Mouse (Mus musculus) thymus, postnatal 10 days (tissue): ENCODE data around the gene Rtf2.
A peak's percentile ranks its signal among the peaks of the same experiment; 100 is the strongest.

Experiments
- DNase-seq, 2 experiments: peaks; one replicate each; pipeline ENCODE4 v3.0.0; 2021; ENCODE audit warnings: low spot score in 2 of 2

Rtf2 gene

DNA sequence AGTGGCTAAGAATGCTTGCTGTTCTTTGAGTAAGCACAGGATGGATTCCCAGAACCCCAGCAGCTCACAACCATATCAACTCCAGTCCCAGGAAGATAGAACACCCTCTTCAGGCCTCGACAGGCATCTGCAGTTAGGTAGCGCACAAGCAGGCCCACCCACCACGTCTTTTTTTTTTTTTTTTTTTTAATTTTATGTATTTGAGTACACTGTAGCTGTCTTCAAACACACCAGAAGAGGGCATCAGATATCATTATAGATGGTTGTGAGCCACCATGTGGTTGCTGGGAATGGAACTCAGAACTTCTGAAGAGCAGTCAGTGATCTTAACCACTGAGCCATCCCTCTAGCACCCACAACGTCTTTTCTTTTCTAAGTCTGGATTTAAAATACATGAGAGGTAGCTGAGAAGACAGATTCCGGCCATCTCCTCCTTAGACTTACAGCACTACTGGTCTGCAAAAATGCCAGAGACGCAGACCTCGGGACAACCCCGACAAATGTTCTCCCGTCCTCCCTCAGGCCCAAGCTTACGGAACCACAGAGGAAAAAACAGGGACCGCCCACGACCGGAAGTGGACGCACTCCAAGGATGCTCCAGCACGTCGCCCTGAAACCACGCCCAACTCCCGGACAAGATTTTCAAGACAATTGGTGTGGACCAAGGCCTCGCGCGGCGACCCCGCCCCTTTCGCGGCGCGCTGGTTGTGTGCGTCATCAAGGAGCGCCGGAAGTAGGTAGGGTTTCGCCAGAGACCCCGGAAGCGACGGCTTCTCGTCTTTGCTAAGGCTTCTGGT lies at the start of gene Rtf2:
TSS of gene Rtf2 (plus strand) at position 714 of the 797 bp plus-strand sequence.
- peak; percentile 94 to 98 for DNase-seq

DNA sequence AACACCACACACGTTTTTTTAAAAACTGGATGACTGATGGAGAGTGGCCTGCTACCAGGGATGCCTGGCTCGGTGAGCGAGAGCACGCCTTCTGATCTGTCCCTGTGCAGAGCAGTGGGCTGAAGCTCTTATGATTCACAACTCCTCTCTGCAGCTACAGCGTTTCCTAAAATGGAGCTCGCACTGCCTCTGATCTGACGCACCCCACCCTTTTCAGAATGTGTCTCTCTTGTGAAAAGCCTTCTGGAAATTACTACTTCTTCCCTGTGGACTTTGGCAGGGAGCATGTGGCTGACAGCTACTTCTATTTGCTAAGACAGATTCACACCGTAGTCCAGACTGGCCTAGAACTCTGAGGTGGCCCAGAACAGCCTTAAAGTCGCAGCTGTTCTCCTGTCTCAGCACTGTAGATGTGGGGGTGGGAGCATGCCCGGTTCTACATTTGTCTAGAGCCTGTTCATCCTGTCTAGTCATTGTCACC lies 48.3 kb upstream of the Rtf2 start:
- peak in 1 of 2 experiments; percentile 48 for DNase-seq

DNA sequence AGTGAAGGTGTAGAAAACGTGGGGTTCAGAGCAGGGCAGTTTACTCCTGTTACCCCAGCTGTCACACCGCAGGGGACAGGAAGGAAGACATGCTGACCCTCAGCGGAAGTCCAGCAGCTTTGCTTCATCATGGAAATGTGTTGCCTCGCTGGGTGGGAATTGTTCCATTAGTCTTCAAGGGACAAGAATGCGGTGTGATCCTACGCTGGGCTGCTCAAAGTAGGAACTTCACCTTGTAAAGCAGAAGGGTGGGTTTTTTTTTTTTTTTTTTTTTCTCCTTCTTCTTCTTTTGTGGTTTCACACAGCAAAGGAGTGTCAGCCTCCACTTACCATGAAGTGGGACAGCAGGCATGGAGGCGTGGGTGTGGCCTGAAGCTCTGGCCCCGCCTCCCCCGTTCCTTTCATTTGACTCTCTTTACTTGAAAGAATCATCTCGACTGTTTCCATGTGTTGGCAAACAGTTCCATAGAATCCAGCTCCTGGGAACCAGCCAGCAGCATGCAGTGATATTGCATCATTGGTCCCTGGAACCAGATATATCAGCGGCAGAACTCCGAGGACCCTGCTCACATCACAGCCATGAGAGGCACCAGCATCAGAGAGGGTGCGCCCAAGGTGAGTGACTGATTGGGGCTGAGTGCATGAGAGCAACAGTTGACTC lies 46.8 kb upstream of the Rtf2 start, which contains the start of gene Cass4:
TSS of gene Cass4 (plus strand) at position 404 of the 661 bp plus-strand sequence.
- DNase-seq: peak; percentile 56 to 68

DNA sequence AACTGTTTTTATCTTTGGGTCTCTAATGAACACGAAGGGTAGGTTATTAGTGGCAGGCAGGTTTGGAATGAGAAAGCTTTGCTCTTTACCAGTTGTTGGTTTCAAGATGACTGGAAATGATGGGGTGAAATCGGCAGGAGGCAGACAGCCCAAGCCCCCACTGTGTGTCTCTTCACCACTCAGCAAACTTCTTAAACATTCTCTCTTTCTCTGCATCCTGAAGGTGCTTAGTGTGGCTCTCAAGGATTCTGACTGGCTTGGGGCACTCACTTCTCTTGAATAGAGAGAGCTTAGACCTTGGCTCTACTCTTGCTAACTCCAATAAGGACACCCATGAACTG lies 46.3 kb upstream of the Rtf2 start:
- no peak for DNase-seq

DNA sequence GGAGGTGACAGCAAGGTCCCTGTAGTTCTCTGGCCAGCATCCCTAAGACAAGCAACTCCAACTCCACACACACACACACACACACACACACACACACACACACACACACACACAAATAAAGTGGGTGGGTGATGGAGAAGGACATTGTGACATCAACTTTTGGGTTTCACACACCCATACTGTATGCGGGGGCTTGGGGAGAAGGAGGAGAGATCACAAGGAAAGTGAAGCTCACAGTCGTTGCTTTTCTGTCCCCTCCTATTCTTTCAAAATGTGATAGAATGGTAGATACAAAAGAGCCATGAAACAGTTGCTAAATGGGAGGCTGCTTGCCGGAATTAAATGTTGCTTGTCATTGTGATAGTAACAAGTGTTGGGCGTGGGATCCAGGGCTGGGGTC lies 45.7 kb upstream of the Rtf2 start:
- DNase-seq: no peak

- no peak for DNase-seq
These were observed 44.4 kb upstream of the Rtf2 start for GRCm38 (mm10) chr2:172395961-172396360.

DNA sequence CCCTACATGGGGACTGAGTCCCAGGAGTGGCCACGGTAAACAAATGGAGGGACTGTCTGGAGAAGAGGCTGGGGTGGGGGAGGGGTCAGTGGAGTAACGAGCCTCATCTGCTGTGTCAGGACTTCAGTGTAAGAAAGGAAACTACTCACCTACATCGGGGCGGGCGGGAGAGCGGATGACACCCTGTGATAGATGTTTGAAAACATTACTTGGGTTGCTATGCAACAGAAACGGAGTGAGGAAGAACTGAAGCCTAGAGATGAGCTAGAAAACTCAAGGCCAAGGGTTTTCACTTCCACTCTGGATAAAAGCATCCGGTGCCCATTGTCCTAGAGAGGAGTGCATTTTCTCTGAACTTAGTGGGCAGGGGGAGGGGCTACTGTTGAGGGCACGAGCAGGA lies 40.5 kb upstream of the Rtf2 start:
- DNase-seq: peak in 1 of 2 experiments; percentile 34

GRCm38 (mm10) chr2:172401116-172401825 lies 39.1 kb upstream of the Rtf2 start:
- peak in 1 of 2 experiments; percentile 39 for DNase-seq

GRCm38 (mm10) chr2:172404239-172404638 lies 36.1 kb upstream of the Rtf2 start:
- DNase-seq: no peak

DNA sequence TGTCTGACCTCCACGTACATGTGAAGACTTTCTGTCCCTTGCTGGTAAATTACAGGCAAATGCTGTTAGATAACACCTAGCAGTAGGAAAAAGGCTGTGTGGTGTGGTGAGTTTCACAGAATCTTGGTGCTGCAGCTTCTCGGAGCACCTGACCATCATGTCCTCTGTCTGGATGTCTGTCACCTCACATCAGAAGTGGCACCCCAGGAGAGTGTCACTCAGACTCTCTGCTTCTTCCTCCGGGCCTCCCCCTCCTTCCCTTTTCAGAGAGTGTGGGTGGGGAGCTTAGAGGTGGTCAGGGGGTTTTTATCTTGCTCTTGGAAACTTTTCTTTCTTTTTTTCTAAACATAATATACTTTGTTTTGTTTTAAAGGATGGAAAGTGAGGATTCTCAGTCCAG lies 35.3 kb upstream of the Rtf2 start:
- no peak for DNase-seq

DNA sequence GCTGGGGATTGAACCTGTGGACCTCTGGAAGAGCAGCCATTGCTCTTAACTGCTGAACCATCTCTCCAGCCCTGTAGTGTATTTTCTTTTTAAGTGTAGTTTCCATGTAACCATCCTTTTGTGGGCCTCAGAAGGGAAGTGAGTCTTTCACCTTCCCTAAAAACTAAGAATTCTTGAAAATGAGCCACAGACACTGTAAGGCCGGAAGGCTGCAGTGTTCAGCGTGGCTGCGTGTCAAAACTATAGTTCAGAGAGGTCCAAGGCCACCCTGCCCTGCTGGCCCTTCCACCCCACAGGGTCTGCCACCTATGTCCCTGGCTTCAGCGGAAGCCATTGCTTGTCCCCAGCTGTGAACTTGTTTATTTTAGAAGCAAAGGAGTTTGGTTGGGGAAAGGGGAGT lies 34.2 kb upstream of the Rtf2 start:
- no peak for DNase-seq

DNA sequence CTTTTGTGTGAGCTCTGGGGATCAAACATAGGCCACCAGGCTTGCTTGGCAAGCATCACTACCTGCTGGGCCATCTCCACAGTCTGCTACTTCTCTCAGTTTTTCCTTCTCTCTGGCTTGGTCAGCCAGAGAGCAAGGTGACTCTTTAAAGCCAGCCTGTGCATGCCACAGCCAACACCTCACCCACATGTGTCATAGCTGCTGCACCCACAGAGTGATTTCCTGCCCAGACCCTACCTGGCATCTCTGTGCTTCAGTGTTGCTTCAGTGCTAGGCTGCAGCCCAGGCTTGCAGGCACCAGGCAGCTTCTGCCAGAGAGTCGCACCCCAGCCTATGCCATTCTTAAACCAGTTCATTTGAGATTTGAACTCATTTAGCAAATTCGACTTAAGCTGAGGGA lies 32.9 kb upstream of the Rtf2 start:
- no peak for DNase-seq

DNA sequence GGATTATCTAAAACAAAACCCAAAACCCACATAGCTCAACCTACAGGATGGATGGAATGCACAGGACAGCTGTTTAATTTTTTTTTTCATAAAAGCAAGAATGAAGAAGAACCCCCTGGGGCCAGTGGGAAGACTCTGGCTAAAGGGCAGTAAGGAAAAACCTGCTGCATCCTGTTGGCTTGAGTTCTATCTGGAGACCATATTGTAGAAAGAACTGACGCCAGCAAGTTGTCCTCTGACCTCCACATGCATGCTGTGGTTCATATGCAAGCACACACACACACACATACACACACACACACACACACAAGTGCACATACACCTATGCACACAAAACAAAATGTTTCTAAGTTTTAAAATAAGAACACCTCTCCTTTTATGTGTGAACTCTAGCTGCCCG lies 29.7 kb upstream of the Rtf2 start:
- DNase-seq: no peak

- no peak for DNase-seq
These were observed 29.3 kb upstream of the Rtf2 start for GRCm38 (mm10) chr2:172411091-172411490.

- no peak for DNase-seq
These were observed 27.9 kb upstream of the Rtf2 start for GRCm38 (mm10) chr2:172412454-172412853.

DNA sequence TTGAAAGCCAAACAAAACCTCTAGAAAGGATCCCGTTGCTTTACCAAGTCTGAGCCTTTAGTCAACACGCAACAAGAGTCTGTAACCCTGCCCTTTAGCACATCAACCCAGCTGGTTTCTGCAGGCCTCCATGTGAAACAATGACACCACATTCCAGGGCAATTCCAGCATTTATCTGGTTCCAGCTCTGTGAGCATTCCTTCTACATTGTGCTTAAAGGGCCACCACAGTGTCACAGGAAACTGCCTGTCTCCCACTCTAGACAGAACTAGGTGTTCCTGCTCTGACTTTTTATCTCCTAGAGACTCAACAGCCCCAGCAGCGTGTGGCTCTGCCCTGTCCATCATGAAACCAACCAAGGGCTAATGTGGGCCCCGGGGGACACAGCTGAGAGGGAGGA lies 27.1 kb upstream of the Rtf2 start:
- no peak for DNase-seq

- DNase-seq: no peak
These were observed 26.5 kb upstream of the Rtf2 start for GRCm38 (mm10) chr2:172413894-172414293.

GRCm38 (mm10) chr2:172416218-172416617 lies 24.1 kb upstream of the Rtf2 start:
- DNase-seq: no peak

- no peak for DNase-seq
These were observed 23.5 kb upstream of the Rtf2 start for GRCm38 (mm10) chr2:172416876-172417275.

GRCm38 (mm10) chr2:172418208-172418607 lies 22.1 kb upstream of the Rtf2 start:
- DNase-seq: no peak

GRCm38 (mm10) chr2:172430609-172431008 lies 9.7 kb upstream of the Rtf2 start:
- no peak for DNase-seq

GRCm38 (mm10) chr2:172433746-172434145 lies 6.6 kb upstream of the Rtf2 start:
- DNase-seq: peak; percentile 75 to 82
